Mouse (Mus musculus) embryonic stem cell, embryonic (primary cell): ENCODE measurements at regions not wholly inside any gene's neighbourhood (a gene's known extent, or its start where the extent isn't known, plus 50 kb on each side); places are given as distances from the start of the nearest gene placed in this dataset.
"Not testable (repeated sequence)": the region's sequence is repeated elsewhere in the genome, so short reads cannot be mapped to it uniquely, and the experiment has no call there.

Experiments used
- CTCF ChIA-PET, 4 experiments: fragments of 300-600 bp in 2 of 4; fragments of 350-600 bp in 2 of 4; sonication (Branson Sonifier 250); formaldehyde crosslinking; loops; one replicate each; lab custom pipeline; 2022; ENCODE audit warnings: inconsistent platforms in 2 of 4; lab: Charles Lee
- POLR2A ChIA-PET, 4 experiments: fragments of 300-600 bp in 2 of 4; fragments of 350-600 bp in 2 of 4; sonication (Branson Sonifier 250); formaldehyde crosslinking; loops; one replicate each; lab custom pipeline; 2022; ENCODE audit warnings: antibody characterized with exemption in 4 of 4, inconsistent platforms in 1 of 4; lab: Charles Lee

- ChIA-PET CTCF (no interaction called here), POLR2A (interaction anchor here in 1 of 4 experiments (0.6 kb wide), 1 partner anchor 100 kb away, joined by 4 read pairs; no protein-coding TSS in a partner anchor)
These were observed 126.1 kb downstream of the Fasl start for GRCm38 (mm10) chr1:161662241-161662640.

- CTCF ChIA-PET = no interaction called here
- POLR2A ChIA-PET = no interaction called here
These were observed 130.8 kb downstream of the Fasl start for GRCm38 (mm10) chr1:161657511-161657910.

DNA sequence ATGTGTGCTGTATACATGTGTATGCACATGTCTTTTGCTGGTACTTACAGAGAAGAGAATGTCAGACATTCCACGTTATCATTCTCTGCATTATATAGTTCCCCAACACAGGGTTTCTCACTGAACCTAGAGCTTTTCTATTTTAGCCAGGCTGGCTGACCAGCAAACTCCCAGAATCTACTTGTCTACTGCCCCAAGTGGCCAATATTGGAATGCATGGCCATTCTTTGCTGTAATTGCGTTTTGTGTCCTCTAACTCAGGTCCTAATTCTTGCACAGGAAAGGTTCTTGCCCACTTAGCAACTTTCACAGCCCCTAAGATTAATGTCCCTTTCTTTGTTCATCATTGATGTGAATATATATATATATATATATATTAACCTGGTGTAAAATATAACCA is 138.9 kb downstream of the Fasl start:
- CTCF ChIA-PET = interaction anchor here in 1 of 4 experiments (0.7 to 1.1 kb wide), 3 partner anchors 15 to 32 kb away, joined by 3 to 4 read pairs (median 3); no protein-coding TSS in a partner anchor
- POLR2A ChIA-PET = no interaction called here

GRCm38 (mm10) chr1:161632098-161632497 is 137.6 kb downstream of the Tnfsf18 start:
- POLR2A ChIA-PET = no interaction called here
- CTCF ChIA-PET = interaction anchor here in 1 of 4 experiments (0.7 kb wide), 1 partner anchor 92 kb away, joined by 3 read pairs; no protein-coding TSS in a partner anchor

GRCm38 (mm10) chr1:161621291-161621690 is 126.8 kb downstream of the Tnfsf18 start:
- ChIA-PET CTCF (no interaction called here), POLR2A (no interaction called here)

GRCm38 (mm10) chr1:161614091-161614490 is 119.6 kb downstream of the Tnfsf18 start:
- POLR2A ChIA-PET, CTCF ChIA-PET: not testable (repeated sequence)

DNA sequence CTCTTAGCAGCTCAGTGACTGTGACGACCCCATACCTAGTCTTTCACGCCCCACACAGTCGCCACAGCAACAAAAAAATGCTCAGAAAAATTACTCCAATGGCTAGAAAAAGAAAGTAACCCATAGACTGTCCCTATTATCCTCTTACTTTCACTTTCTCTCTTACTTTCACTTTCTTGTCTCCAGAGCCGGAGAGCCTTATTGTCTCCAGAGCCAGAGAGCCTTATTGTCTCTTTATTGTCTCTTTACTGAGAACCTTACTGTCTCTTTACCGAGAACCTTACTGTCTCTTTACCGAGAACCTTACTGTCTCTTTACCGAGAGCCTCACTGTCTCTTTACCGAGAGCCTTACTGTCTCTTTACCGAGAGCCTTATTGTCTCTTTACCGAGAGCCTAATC is 119.2 kb downstream of the Tnfsf18 start:
- POLR2A ChIA-PET, CTCF ChIA-PET: not testable (repeated sequence)

GRCm38 (mm10) chr1:161607446-161607845 is 113.0 kb downstream of the Tnfsf18 start:
- ChIA-PET POLR2A (no interaction called here), CTCF (no interaction called here)

GRCm38 (mm10) chr1:161602150-161602549 is 107.7 kb downstream of the Tnfsf18 start:
- ChIA-PET CTCF (no interaction called here), POLR2A (interaction anchor here in 1 of 4 experiments (1.5 kb wide), 1 partner anchor 106 kb away, joined by 3 read pairs; no protein-coding TSS in a partner anchor)

- POLR2A ChIA-PET = interaction anchor here in 1 of 4 experiments (1.5 kb wide), 1 partner anchor 105 kb away, joined by 3 read pairs; no protein-coding TSS in a partner anchor
- CTCF ChIA-PET = no interaction called here
These were observed 106.7 kb downstream of the Tnfsf18 start for GRCm38 (mm10) chr1:161601167-161601566.

GRCm38 (mm10) chr1:161598167-161598566 is 103.7 kb downstream of the Tnfsf18 start:
- CTCF ChIA-PET = no interaction called here
- POLR2A ChIA-PET = no interaction called here

DNA sequence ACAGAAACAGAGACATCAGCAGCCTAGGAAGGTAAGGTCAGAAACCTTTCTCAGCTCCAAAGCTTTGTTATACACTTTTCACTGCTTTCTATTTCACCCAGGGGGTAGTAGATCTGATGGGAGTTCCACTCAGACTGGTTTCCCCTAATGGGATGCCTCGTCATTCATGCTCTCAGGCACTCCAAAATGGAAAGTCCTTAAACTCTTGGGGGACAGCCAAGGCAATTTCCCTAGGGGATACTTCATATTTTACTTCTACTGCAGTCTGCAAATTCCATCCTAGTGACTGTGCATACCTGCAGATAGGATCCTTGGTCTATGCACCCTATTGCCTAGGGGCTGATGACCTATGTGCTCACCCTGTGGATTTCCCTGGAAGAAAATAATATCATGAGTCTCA is 82.1 kb downstream of the Tnfsf18 start:
- ChIA-PET POLR2A (interaction anchor here in 1 of 4 experiments (0.6 kb wide), 1 partner anchor 23 kb away, joined by 3 read pairs; no protein-coding TSS in a partner anchor), CTCF (no interaction called here)

DNA sequence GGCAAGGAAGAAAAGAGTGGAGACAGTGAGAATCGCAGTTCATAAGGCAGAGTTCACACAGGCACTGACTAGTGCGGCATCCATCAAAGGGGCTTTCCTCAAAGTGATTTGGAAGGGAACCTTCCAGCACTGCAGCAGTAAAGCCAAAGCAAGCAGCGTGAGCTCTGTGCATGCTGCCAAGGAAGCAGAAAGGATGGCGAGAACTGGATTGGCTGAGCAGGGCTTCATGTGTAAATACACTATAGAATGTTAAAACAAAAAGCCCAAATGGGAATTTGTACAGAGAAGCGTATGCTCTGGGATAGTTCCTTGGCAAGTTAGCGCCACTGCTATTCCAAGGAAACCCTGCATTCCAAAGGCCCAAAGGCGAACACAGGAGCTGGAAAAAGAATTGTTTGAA is 81.5 kb downstream of the Tnfsf18 start:
- POLR2A ChIA-PET = no interaction called here
- CTCF ChIA-PET = no interaction called here

GRCm38 (mm10) chr1:161575171-161575570 is 80.7 kb downstream of the Tnfsf18 start:
- ChIA-PET CTCF (no interaction called here), POLR2A (no interaction called here)

DNA sequence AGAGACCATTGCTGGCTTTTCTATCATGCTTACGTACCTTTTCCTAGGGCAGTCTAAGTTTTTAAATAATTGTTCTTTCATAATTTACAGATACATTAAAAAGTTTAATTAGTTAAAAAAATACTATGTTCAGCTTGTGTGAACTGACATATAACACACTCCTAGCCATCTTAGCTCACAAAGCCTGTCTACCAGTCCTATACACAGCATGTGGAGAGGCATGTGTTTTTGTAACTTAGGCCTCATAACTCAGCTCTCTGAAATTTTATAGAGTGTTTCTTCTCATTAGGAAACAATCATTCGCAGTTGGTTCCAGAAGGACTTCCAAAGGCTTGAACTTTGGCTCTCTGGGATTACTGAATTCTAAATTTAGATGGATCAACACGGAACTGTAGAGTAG is 76.3 kb downstream of the Tnfsf18 start:
- POLR2A ChIA-PET = interaction anchor here in 1 of 4 experiments (0.7 kb wide), 1 partner anchor 18 kb away, joined by 3 read pairs; no protein-coding TSS in a partner anchor
- CTCF ChIA-PET = no interaction called here

DNA sequence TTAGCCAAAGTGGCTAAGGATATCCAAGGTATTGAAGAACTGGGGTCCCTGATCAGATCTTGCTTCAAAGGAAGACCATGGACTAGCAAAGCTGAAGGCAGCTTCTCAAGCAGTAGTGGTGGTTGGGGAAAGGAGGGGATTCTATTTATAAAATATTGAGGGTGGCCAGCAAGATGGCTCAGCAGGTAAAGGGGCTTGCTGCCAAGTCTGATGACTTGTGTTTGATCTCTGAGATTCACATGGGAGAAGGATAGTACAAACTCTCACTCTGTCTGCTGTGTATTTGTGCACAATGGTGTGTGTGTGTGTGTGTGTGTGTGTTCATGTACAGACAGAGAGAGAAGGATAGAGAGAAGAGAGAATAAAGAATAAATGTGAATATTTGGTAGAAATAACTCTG is 73.4 kb downstream of the Tnfsf18 start:
- ChIA-PET CTCF (no interaction called here), POLR2A (no interaction called here)

DNA sequence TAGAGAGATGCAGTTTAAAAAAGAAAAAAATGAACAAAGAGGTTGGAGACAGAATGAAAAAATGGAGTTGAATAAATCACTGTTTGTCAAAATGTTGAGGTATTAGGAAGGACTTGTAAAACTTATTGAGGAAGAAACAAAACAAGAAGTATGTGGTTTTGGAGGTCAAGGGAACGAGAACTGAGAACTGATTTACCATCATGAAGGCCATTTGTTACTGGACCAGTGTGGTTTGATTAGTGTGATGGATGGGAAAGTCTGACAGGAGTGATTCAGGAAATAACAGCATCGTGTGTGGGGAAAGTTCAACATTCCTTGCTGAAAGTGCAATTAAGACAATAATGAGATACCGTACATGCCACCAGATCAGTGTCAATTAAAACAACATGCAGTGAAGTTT is 65.9 kb downstream of the Tnfsf18 start:
- ChIA-PET CTCF (no interaction called here), POLR2A (no interaction called here)
